Mouse (Mus musculus): ENCODE measurements around the gene Hmgb1. TPM values are rescaled to one million over a fixed set of nuclear protein-coding genes. Genes with fewer than 3 reads are reported as not detected.

Hmgb1 gene
- polyA plus RNA-seq, 1 experiment, result 138 TPM

DNA sequence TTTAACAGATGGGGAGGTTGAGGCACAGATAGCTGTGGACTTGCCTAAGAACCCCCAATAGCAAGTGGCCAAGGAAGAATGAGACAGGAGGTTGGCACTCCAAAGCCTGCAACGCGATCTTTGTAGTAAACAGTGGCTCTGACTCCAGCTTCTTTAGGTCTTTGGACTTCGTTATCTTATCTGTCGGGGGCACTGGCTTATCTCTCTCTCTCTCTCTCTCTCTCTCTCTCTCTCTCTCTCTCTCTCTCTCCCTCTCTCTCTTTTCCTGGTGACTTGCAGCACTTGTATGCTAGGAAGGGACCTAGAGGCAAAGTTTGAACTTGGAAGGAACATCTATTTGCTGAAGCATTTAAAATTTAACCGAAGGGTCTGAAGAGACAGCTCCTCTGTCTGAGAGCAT lies 155.9 kb downstream of the Hmgb1 start:
- Histone ChIP-seq H3K4me1 (ENCODE audit: control insufficient read depth, insufficient read depth, low read length) (peaks cover 2% of the 10 kb centered on the region; the same call in 1 of the 2 replicates), H3K27ac (ENCODE audit: insufficient read depth, low read length) (no peak overlapping the region), H3K4me3 (ENCODE audit: insufficient read depth, low read length) (no peak overlapping the region)
- no peak for TF ChIP-seq CTCF (IDR thresholded peaks at IDR 0.05; ENCODE audit: borderline replicate concordance, insufficient read depth, low read length)
- TF ChIP-seq POLR2A (IDR thresholded peaks at IDR 0.05; ENCODE audit: low read depth, low read length), result no peak

DNA sequence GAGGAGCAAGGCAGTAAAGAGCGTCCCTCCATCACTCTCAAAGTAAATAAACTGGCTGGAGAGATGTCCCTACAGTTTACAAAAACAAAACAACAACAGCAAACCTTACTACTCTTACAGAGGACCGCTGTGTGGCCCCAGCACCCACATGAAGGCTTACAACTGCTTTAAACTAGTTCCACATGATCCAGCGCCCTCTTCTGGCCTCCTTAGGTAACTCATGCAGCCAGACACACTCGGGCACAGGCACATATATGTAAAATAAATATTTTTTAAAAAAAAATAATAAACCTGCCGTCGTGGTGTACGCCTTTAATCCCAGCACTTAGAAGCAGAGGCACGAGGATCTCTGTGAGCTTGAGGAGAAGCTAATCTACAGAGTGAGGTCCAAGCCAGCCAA lies 156.9 kb downstream of the Hmgb1 start:
- no peaks in the 10 kb centered on the region for H3K4me1 ChIP-seq (ENCODE audit: control insufficient read depth, insufficient read depth, low read length)
- H3K4me3 ChIP-seq (ENCODE audit: insufficient read depth, low read length), result no peak overlapping the region
- H3K27ac ChIP-seq (ENCODE audit: insufficient read depth, low read length), result no peak overlapping the region
- TF ChIP-seq POLR2A (IDR thresholded peaks at IDR 0.05; ENCODE audit: low read depth, low read length), result no peak
- no peak for TF ChIP-seq CTCF (IDR thresholded peaks at IDR 0.05; ENCODE audit: borderline replicate concordance, insufficient read depth, low read length)

DNA sequence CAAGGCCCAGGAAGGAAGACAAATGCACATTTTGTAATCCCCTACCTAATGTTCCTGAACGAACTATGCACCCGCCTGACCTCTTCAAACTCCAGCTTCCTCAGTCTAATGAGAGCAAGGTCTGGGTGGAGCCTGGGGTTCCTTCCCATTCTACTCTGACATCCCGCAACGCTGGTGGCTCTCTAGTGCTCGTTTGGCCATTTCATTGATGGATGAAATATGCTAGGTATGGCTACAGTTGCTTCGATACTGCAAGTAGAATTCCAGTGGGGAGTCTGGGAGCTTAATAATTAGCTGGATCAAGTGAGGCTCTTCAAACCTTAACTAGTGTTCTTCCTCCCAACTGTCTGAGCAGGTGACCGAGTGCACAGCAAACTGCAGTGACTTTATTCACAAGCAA lies 163.2 kb downstream of the Hmgb1 start:
- H3K4me1 ChIP-seq (ENCODE audit: control insufficient read depth, insufficient read depth, low read length), result no peaks in the 10 kb centered on the region
- no peak for TF ChIP-seq CTCF (IDR thresholded peaks at IDR 0.05; ENCODE audit: borderline replicate concordance, insufficient read depth, low read length)
- H3K27ac ChIP-seq (ENCODE audit: insufficient read depth, low read length), result no peak overlapping the region
- no peak overlapping the region for H3K4me3 ChIP-seq (ENCODE audit: insufficient read depth, low read length)

DNA sequence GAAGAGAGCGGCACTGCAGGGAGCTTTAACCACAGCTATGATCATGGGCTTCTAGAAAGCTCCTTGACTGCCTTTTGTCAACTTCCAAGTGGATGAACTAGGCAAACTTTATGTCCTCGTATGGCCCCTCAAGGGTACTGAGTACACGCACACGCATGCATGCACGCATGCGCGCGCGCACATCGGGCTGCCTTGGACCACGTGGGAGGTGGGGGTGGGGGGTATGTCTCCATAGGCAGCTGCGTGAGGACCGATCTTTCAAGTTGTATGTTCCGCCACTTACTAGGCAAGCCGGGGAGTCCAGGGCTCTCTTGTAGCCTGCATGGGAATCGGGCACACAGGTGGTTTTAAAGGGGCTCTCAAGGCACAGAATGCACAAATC lies 163.6 kb downstream of the Hmgb1 start:
- H3K4me3 ChIP-seq (ENCODE audit: insufficient read depth, low read length), result no peak overlapping the region
- TF ChIP-seq CTCF (IDR thresholded peaks at IDR 0.05; ENCODE audit: borderline replicate concordance, insufficient read depth, low read length), result no peak
- no peak for TF ChIP-seq POLR2A (IDR thresholded peaks at IDR 0.05; ENCODE audit: low read depth, low read length)
- H3K4me1 ChIP-seq (ENCODE audit: control insufficient read depth, insufficient read depth, low read length), result no peaks in the 10 kb centered on the region
- no peak overlapping the region for H3K27ac ChIP-seq (ENCODE audit: insufficient read depth, low read length)

DNA sequence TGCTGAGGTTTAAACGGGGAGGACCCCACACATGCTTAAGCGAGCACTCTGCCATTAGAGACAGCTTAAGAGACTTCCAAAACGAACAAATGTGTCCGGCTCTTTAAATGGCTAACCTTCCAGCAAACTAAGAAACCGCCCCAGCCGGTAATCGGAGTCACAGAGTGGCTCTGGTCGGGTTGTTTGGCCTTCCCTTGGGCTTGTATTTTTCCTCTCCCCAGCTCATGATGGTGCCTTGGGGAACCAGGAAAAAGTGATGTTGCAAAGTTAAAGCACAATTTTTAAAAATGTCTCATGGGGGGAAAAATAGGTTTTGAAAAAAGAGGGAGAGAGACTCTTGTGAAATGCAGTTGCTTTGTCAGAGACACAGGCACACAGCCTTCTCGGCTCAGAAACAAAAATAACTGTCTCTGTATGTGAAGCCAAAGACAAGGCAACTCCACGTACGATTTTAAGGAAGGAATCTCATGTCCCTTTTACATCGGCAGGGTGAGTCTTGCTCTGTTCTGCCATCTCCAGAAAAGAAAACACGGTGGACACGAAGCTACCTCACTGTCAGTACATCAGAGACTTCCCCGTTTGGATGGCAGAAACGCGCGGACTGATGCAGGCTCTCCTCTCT lies 164.1 kb downstream of the Hmgb1 start:
- H3K27ac ChIP-seq (ENCODE audit: insufficient read depth, low read length), result no peak overlapping the region

DNA sequence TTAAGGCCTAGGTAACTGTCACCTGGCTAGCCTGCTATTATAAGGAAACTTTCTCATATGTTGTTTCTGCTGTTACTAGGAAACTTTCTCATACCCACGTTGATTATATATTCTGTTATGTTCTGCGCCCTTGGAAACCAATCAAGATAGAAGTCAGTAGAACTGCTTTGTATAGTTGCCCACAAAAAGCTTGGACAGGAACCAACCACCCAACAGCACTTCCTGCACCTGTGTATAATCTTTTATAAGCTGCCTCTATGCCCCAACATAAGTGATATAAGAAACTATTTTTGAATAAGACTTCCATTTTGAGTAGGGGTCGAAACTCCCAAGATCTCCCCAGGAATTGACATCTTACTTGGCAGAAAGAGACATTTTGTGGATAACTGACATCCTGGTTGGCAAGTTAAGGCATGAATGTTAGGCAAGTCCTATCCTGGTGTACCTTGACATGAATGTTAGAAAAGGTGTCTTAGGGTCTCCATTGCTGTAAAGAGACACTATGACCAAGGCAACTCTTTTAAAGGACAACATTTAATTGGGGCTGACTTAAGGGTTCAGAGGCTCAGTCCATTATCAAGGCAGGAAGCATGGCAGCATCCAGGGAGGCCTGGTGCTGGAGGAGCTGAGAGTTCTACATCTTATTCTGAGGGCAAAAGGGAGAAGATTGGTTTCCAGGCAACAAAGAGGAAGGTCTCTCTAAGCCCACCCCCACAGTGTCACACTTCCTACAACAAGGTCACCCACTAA lies 166.4 kb downstream of the Hmgb1 start:
- TF ChIP-seq CTCF (IDR thresholded peaks at IDR 0.05; ENCODE audit: borderline replicate concordance, insufficient read depth, low read length) (no peak), POLR2A (IDR thresholded peaks at IDR 0.05; ENCODE audit: low read depth, low read length) (no peak)
- H3K27ac ChIP-seq (ENCODE audit: insufficient read depth, low read length), result no peak overlapping the region
- no peak overlapping the region for H3K4me3 ChIP-seq (ENCODE audit: insufficient read depth, low read length)
- H3K4me1 ChIP-seq (ENCODE audit: control insufficient read depth, insufficient read depth, low read length), result no peaks in the 10 kb centered on the region

More for the DNA sequence above, 164.1 kb downstream of the Hmgb1 start:
- no peak for TF ChIP-seq CTCF (IDR thresholded peaks at IDR 0.05; ENCODE audit: borderline replicate concordance, insufficient read depth, low read length)
- no peak for TF ChIP-seq POLR2A (IDR thresholded peaks at IDR 0.05; ENCODE audit: low read depth, low read length)
- Histone ChIP-seq H3K4me1 (ENCODE audit: control insufficient read depth, insufficient read depth, low read length) (no peaks in the 10 kb centered on the region), H3K4me3 (ENCODE audit: insufficient read depth, low read length) (no peak overlapping the region)

DNA sequence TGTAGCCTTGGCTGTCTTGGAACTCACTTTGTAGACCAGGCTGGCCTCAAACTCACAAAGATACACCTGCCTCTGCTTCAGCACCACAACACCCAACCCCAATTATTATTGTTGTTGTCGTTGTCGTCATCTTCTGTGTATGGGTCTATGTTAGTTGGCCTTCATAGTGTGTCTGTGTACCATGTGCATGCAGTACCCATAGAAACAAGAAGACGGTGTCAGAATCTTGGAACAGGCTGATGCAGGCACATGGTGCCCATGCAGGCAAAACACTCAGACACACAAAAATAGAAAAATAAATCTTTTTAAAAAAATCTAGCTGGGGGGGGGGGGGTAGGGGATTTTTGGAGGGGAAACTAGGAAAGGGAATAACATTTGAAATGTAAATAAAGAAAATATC lies 167.1 kb downstream of the Hmgb1 start:
- Histone ChIP-seq H3K27ac (ENCODE audit: insufficient read depth, low read length) (no peak overlapping the region), H3K4me1 (ENCODE audit: control insufficient read depth, insufficient read depth, low read length) (no peaks in the 10 kb centered on the region), H3K4me3 (ENCODE audit: insufficient read depth, low read length) (no peak overlapping the region)
- TF ChIP-seq POLR2A (IDR thresholded peaks at IDR 0.05; ENCODE audit: low read depth, low read length) (no peak), CTCF (IDR thresholded peaks at IDR 0.05; ENCODE audit: borderline replicate concordance, insufficient read depth, low read length) (no peak)

DNA sequence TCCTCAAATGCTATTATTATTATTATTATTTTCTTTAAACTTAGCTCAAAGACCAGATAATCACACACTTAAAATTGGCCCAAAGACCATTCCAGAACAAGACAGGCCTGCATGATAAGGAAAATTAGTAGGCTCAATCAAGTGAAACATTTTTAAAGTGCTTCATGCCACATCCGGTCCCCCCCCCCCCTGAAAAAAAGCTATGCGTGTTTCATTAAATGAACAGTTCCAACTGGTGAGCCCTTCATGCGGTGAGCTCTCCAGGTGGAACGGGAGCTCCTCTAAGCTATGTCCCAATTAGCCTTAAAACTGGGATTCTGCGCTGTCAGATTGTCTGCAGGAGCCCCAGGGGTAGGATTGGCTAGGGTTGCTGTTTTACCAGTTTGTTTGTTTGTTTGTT lies 168.0 kb downstream of the Hmgb1 start:
- no peaks in the 10 kb centered on the region for H3K4me1 ChIP-seq (ENCODE audit: control insufficient read depth, insufficient read depth, low read length)
- no peak overlapping the region for H3K4me3 ChIP-seq (ENCODE audit: insufficient read depth, low read length)
- TF ChIP-seq CTCF (IDR thresholded peaks at IDR 0.05; ENCODE audit: borderline replicate concordance, insufficient read depth, low read length) (no peak), POLR2A (IDR thresholded peaks at IDR 0.05; ENCODE audit: low read depth, low read length) (no peak)
- H3K27ac ChIP-seq (ENCODE audit: insufficient read depth, low read length), result no peak overlapping the region

DNA sequence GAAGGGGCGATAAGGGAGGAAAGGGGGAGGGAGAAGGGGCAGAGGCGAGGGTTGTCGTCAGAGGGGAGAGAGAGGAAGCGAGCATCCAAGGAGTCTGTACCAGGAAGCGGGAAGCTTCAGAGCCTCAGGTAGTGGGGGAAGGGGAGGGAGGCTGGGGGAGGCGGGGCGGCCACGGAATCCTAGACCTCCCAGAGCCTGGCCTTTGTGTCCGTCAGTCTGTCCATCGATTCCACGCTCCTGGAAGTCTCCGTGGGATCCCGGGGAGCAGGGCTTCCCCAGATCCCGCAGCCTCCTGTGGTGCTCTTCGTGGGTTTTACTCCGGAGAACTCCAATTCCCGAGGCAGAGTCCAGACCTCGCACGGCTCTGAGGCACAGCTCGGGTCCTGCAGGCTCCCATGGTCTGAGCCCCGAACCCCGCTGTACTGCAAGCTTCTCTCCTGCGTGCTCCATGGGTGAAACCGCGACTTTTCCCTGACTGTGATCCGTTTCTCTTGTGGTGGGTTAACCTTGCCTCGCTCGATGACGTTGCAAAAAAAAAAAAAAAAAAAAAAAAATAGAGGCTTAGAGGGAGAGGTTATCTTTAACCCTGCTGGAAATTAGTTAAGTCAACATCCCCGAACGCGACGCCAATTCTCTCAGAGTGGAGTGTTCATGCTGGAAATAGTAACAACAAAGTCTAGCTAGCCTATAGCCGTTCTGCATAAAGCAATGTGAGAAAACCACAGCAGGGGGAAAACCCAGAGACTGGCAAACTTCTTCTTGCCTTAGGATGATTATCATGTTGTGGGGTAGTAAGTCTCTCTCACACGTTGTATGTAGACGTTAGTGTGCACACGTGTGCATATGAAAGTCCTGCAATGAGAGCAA lies 168.7 kb downstream of the Hmgb1 start:
- no peak overlapping the region for H3K27ac ChIP-seq (ENCODE audit: insufficient read depth, low read length)
- H3K4me1 ChIP-seq (ENCODE audit: control insufficient read depth, insufficient read depth, low read length), result no peaks in the 10 kb centered on the region
- TF ChIP-seq CTCF (IDR thresholded peaks at IDR 0.05; ENCODE audit: borderline replicate concordance, insufficient read depth, low read length) (no peak), POLR2A (IDR thresholded peaks at IDR 0.05; ENCODE audit: low read depth, low read length) (0 out of 2 replicates have a peak, but pooled peaks have one; percentile 28)
- H3K4me3 ChIP-seq (ENCODE audit: insufficient read depth, low read length), result peak overlapping the region; percentile 49
